Mouse (Mus musculus): ENCODE measurements around the gene Prkcq.

DNA sequence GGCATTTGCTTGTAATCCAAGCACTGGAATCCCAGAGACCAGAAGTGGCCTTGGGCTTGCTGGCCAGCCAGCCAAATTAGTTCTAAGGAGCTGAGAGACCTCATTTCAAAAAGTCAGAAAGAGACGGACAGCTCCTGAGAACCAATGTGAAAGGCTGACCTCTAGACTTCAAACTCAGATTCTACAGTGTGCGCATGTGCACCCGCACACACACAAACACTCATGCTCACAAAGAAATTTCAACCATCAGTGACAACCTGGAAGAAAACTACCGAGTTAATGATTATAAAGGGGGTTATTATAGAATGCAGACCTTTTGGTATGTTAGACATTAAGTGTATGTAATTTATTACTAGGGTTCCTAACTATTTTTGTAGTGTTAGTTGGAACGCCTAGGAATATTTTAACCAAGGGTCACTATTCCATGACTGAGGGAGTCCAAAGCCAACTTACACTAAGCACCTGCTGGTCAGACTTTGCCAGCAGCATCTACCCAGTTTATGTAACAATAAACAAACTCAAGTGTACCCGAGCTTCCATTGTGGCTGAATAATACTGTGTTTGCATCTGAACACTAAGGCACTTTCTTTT lies 85.4 kb downstream of the Prkcq start:
- TF ChIP-seq CTCF (IDR thresholded peaks at IDR 0.05; ENCODE audit: insufficient read depth, low read length), result no peak
- TF ChIP-seq POLR2A (IDR thresholded peaks at IDR 0.05; ENCODE audit: borderline replicate concordance, extremely low read depth, low read depth, low read length), result no peak
